Mouse (Mus musculus): ENCODE measurements around the gene Mllt1. TPM values are rescaled to one million over a fixed set of nuclear protein-coding genes. Genes with fewer than 3 reads are reported as not detected.

Mllt1 gene
- polyA plus RNA-seq, 1 experiment = 28.5 TPM

DNA sequence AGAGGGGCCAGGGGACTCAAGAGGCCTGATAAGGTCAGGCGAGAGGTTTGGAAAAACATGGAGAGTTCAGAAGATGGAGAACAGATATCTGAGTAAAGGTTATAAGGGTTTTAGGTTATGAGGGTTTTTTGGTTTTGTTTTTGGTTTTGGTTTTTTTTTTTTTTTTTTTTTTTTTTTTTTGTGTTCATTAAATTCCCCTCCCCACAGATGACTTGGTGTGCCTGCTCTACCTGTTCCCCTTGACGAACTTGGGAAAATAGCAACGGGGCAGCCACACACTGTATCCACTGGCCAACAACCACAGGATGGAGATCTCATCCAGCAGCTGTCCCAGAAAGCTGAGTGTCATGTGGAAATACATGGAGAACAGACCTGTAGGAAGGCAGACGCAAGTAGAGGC lies 23.5 kb upstream of the Mllt1 start:
- Histone ChIP-seq H3ac (ENCODE audit: control insufficient read depth, insufficient read length) (no peak overlapping the region), H3K4me2 (ENCODE audit: low read depth) (no peak overlapping the region), H3K36me3 (ENCODE audit: control insufficient read depth, insufficient read depth) (no peaks in the 10 kb centered on the region), H3K79me2 (ENCODE audit: control insufficient read depth, insufficient read depth) (no peaks in the 10 kb centered on the region), H3K4me3 (no peak overlapping the region), H3K27me3 (ENCODE audit: control insufficient read depth, insufficient read depth, insufficient read length) (peaks cover 7% of the 10 kb centered on the region)
- TF ChIP-seq MYOG (IDR thresholded peaks at IDR 0.05; ENCODE audit: control insufficient read depth in 1 of 3, insufficient read depth in 1 of 3, insufficient read length in 2 of 3, low read depth in 2 of 3) = no peak
- no peak for TF ChIP-seq USF1 (IDR thresholded peaks at IDR 0.05; ENCODE audit: low read depth)
- TF ChIP-seq TCF12 (IDR thresholded peaks at IDR 0.05; ENCODE audit: insufficient read depth, poor library complexity, severe bottlenecking) = no peak
- no peak for TF ChIP-seq E2F4 (IDR thresholded peaks at IDR 0.05; ENCODE audit: insufficient read depth)
- no peak for TF ChIP-seq MYOD1 (IDR thresholded peaks at IDR 0.05; ENCODE audit: control insufficient read depth in 1 of 3, insufficient read length in 2 of 3, low read depth in 2 of 3)
- no peak for TF ChIP-seq CEBPB (IDR thresholded peaks at IDR 0.05; ENCODE audit: insufficient read depth, poor library complexity, severe bottlenecking)
- TF ChIP-seq MAX (IDR thresholded peaks at IDR 0.05; ENCODE audit: low read depth) = no peak

DNA sequence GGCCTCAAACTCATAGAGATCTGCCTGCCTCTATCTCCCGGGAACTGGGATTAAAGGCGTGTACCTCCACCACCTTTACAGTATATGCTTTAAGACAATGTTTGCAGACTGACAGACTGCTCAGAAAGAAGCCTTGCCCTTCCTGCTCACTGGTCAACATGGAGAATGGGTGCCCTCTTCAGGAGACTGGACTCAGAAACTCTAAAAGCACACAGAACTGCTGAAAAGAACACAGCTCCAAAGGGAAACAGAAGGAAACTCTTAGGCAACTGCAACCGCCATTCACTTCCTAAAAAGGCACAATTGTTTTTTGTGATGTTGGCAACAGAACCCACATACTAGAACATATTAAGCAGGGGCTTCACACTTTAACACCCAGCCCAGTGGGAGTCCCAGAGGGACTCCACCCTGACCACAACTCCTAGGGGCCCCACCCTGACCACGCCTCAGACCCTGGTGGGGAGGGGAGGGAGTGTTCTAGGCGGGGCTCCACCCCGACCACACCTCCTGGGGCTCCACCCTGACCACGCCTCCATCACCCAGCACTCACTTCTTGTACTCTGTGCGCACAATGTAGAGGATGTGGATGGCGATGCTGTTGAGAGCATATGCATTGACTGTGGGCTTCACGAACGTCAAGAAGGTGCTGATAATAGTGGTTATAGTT lies 22.7 kb upstream of the Mllt1 start:
- no peak overlapping the region for H3ac ChIP-seq (ENCODE audit: control insufficient read depth, insufficient read length)
- H3K4me3 ChIP-seq = no peak overlapping the region
- H3K79me2 ChIP-seq (ENCODE audit: control insufficient read depth, insufficient read depth) = no peaks in the 10 kb centered on the region
- TF ChIP-seq POLR2A (IDR thresholded peaks at IDR 0.05; ENCODE audit: insufficient read length, low read depth) (no peak), TCF12 (IDR thresholded peaks at IDR 0.05; ENCODE audit: insufficient read depth, poor library complexity, severe bottlenecking) (no peak), CEBPB (IDR thresholded peaks at IDR 0.05; ENCODE audit: insufficient read depth, poor library complexity, severe bottlenecking) (no peak), MYOG (IDR thresholded peaks at IDR 0.05; ENCODE audit: control insufficient read depth in 1 of 3, insufficient read depth in 1 of 3, insufficient read length in 2 of 3, low read depth in 2 of 3) (no peak), POLR2AphosphoS2 (IDR thresholded peaks at IDR 0.05; ENCODE audit: insufficient read length, low read depth) (no peak), USF1 (IDR thresholded peaks at IDR 0.05; ENCODE audit: low read depth) (no peak), MYOD1 (IDR thresholded peaks at IDR 0.05; ENCODE audit: control insufficient read depth in 1 of 3, insufficient read length in 2 of 3, low read depth in 2 of 3) (no peak), SRF (IDR thresholded peaks at IDR 0.05; ENCODE audit: control insufficient read depth, insufficient read length, low read depth) (no peak)
- no peaks in the 10 kb centered on the region for H3K36me3 ChIP-seq (ENCODE audit: control insufficient read depth, insufficient read depth)
- peaks cover 10% of the 10 kb centered on the region for H3K27me3 ChIP-seq (ENCODE audit: control insufficient read depth, insufficient read depth, insufficient read length)
- H3K4me2 ChIP-seq (ENCODE audit: low read depth) = no peak overlapping the region

DNA sequence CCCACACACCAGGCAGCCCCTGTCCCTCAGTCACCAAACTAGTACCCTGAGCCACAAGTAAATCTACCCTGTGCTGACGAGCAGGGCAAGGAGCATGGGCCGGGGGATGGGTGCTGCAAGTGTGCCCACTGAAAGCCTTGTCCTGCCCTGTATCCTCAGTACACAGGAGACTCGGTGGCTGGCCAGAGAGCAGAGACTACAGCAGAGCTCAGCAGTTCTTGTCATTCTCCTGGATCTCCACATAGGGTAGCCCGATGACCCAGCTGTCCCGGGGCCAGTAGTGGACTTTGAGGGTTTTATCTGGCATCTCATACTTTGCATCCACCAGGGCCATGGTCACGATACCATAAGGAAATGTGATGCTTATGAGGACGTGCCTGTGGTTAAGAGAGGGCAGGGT lies 19.7 kb upstream of the Mllt1 start:
- peaks cover 7% of the 10 kb centered on the region for H3K27me3 ChIP-seq (ENCODE audit: control insufficient read depth, insufficient read depth, insufficient read length)
- no peak overlapping the region for H3K4me3 ChIP-seq
- TF ChIP-seq SRF (IDR thresholded peaks at IDR 0.05; ENCODE audit: control insufficient read depth, insufficient read length, low read depth) (no peak), MYOD1 (IDR thresholded peaks at IDR 0.05; ENCODE audit: control insufficient read depth in 1 of 3, insufficient read length in 2 of 3, low read depth in 2 of 3) (no peak), E2F4 (IDR thresholded peaks at IDR 0.05; ENCODE audit: insufficient read depth) (no peak), USF1 (IDR thresholded peaks at IDR 0.05; ENCODE audit: low read depth) (no peak), POLR2AphosphoS2 (IDR thresholded peaks at IDR 0.05; ENCODE audit: insufficient read length, low read depth) (no peak), CEBPB (IDR thresholded peaks at IDR 0.05; ENCODE audit: insufficient read depth, poor library complexity, severe bottlenecking) (no peak), MAX (IDR thresholded peaks at IDR 0.05; ENCODE audit: low read depth) (no peak), TCF3 (IDR thresholded peaks at IDR 0.05; ENCODE audit: insufficient read length, low read depth) (no peak), MYOG (IDR thresholded peaks at IDR 0.05; ENCODE audit: control insufficient read depth in 1 of 3, insufficient read depth in 1 of 3, insufficient read length in 2 of 3, low read depth in 2 of 3) (no peak), REST (IDR thresholded peaks at IDR 0.05; ENCODE audit: insufficient read depth, insufficient read length) (no peak), POLR2A (IDR thresholded peaks at IDR 0.05; ENCODE audit: insufficient read length, low read depth) (no peak), TCF12 (IDR thresholded peaks at IDR 0.05; ENCODE audit: insufficient read depth, poor library complexity, severe bottlenecking) (no peak)
- H3K36me3 ChIP-seq (ENCODE audit: control insufficient read depth, insufficient read depth) = no peaks in the 10 kb centered on the region
- no peak overlapping the region for H3ac ChIP-seq (ENCODE audit: control insufficient read depth, insufficient read length)
- H3K79me2 ChIP-seq (ENCODE audit: control insufficient read depth, insufficient read depth) = no peaks in the 10 kb centered on the region
- H3K4me2 ChIP-seq (ENCODE audit: low read depth) = no peak overlapping the region

DNA sequence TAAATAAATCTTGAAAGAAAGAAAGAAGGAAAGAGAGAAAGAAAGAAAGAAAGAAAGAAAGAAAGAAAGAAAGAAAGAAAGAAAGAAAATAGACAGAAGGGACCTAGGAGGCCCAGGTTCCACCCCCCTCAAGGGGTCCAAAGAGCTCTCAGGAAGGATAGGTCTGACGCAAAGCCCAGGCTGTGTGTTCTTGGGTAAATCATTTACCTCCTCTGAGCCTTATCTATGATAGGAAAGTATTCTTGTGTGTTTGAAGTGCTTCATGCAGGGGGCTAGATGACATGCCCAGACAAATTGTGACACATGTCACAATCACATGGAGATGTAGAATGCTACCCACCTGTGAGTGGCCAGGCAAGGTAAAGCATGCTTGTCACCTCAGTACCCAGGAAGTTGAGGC lies 17.4 kb upstream of the Mllt1 start:
- Histone ChIP-seq H3K36me3 (ENCODE audit: control insufficient read depth, insufficient read depth) (no peaks in the 10 kb centered on the region), H3K27me3 (ENCODE audit: control insufficient read depth, insufficient read depth, insufficient read length) (peaks cover 7% of the 10 kb centered on the region), H3ac (ENCODE audit: control insufficient read depth, insufficient read length) (no peak overlapping the region), H3K79me2 (ENCODE audit: control insufficient read depth, insufficient read depth) (no peaks in the 10 kb centered on the region), H3K4me2 (ENCODE audit: low read depth) (no peak overlapping the region), H3K4me3 (no peak overlapping the region)
- TF ChIP-seq POLR2AphosphoS2 (IDR thresholded peaks at IDR 0.05; ENCODE audit: insufficient read length, low read depth) (no peak), SRF (IDR thresholded peaks at IDR 0.05; ENCODE audit: control insufficient read depth, insufficient read length, low read depth) (no peak), POLR2A (IDR thresholded peaks at IDR 0.05; ENCODE audit: insufficient read length, low read depth) (no peak), TCF3 (IDR thresholded peaks at IDR 0.05; ENCODE audit: insufficient read length, low read depth) (no peak), E2F4 (IDR thresholded peaks at IDR 0.05; ENCODE audit: insufficient read depth) (no peak), REST (IDR thresholded peaks at IDR 0.05; ENCODE audit: insufficient read depth, insufficient read length) (no peak), MYOG (IDR thresholded peaks at IDR 0.05; ENCODE audit: control insufficient read depth in 1 of 3, insufficient read depth in 1 of 3, insufficient read length in 2 of 3, low read depth in 2 of 3) (no peak), CEBPB (IDR thresholded peaks at IDR 0.05; ENCODE audit: insufficient read depth, poor library complexity, severe bottlenecking) (no peak), MYOD1 (IDR thresholded peaks at IDR 0.05; ENCODE audit: control insufficient read depth in 1 of 3, insufficient read length in 2 of 3, low read depth in 2 of 3) (no peak), MAX (IDR thresholded peaks at IDR 0.05; ENCODE audit: low read depth) (no peak), TCF12 (IDR thresholded peaks at IDR 0.05; ENCODE audit: insufficient read depth, poor library complexity, severe bottlenecking) (no peak)
